Mouse (Mus musculus) spleen, adult 18-20 months (tissue): ENCODE data around the gene Sptlc2.

Experiments used
- DNase-seq, 2 experiments: peaks; one replicate each; pipeline ENCODE4 v3.0.0; 2022; ENCODE audit warnings: mixed read lengths in 2 of 2

Gene Sptlc2

DNA sequence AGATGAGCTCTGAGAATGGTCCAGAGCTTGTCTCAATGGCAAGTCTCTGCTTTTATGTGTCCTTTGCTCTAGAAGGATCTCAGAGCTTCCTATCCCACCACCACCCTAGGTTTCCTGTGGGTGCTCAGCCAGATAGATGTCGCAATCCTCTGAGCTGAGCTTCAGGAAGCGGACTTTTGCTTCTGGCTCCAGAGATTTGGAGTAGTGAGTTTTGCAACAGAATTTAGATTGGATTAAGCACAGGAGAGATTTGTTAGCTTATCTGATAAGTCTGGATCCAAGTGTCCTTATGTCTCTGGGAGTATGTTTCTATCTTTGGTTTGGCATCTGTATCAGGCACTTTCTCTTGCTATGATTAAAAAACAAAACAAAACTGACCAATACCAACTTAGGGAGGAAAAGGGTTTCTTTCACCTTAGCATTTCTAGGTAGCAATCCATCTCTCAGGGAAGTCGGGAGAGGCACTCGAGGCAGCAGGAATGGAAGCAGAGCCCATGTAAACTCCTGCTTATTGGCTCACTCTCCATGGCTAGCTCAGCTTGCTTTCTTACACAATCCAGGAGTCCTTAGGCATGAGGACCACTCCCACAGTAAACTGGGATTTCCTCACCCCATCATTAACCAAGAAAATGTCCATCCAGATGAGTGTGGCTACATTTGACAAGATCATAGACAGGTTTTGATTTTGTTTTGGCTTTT, 5.4 kb upstream of the Sptlc2 start:
- DNase-seq = no peak

- no peak for DNase-seq
These were observed 3.2 kb upstream of the Sptlc2 start for GRCm38 (mm10) chr12:87391355-87391754.

GRCm38 (mm10) chr12:87389231-87389630, 1.1 kb upstream of the Sptlc2 start:
- no peak for DNase-seq

DNA sequence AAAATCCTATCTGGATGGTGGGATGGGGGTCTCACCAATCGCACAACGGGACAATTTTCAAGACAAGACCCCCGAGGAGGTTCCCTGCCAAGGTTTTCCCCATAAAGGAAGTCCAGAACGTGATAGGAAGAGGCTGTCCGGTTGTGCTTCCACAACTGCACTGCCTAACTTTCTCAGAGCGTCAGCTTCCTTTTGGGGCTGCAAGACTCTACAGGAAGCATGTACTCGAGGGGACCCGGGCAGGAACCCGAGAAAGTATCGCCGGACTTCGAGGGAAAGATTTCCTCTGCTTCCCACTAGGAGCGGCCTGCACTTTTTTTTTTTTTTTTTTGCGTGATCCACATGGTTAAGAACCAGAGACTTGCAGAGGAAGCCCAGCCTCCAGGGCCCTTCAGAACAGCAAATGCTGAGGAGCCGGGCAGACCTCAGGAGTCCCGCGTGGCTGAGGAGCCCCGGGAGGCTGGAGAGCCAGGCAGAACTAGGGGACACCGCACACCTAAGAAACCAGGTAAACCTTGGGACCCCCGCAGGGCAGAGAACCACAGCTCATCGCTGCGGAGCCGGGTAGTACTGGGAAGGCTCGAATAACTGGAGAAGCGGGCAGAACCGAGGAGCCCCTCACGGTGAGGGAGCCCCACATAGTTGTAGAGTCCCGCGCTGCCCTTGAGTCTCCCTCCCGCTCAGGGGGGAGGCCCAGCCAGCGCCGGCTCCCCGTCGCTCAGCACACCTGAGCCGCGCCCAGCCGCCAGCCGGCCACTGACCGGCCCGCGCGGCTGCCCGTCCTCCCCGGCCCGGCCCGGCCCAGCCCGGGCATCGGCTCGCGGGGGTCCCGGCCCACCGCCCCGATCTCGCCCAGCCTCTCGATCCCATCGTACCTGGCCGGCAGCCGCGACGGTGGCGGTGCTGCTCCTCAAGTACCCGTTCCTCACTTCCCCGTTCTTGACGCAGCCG, 709 bp downstream of the Sptlc2 start:
- peak; percentile 15 to 30 for DNase-seq

GRCm38 (mm10) chr12:87385051-87385450, 3.1 kb downstream of the Sptlc2 start:
- no peak for DNase-seq

GRCm38 (mm10) chr12:87381380-87381682, 6.8 kb downstream of the Sptlc2 start:
- DNase-seq = no peak

DNA sequence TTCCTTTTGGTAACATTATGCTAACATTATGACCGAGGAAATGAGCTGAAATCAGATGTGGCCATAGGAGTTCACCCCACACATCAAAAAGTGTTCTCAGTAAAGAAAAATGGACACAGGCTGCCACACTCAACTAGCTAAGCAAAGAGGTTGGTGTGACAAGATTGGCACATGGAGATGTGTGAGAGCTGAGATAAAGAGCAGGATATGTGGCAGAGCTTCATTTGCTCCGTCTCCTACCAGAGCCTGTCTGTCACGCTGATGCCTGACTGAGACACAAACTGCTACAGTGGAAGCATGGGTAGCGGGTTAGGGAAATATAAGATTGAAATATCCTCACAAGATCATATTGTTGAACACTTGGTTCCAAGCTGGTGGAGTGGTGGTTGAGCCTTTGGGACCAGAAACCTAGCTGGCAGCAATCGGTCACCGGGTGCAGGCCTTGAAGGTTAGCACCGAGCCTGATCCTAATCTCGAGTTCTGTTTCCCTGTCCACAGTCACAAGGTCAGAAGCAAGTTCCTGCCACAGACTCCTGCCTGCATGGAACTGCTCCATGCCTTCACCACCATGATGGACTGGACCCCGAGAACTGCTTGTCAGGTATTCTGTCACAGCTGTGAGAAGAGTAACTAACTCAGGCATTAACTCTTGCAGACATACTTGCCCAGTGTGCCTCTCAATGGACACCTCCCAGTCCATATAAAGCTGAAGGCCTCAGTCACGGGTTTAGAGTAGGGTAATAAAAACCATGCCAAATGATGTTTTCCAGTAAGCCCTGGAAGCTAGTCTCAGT, 7.4 kb downstream of the Sptlc2 start:
- no peak for DNase-seq

DNA sequence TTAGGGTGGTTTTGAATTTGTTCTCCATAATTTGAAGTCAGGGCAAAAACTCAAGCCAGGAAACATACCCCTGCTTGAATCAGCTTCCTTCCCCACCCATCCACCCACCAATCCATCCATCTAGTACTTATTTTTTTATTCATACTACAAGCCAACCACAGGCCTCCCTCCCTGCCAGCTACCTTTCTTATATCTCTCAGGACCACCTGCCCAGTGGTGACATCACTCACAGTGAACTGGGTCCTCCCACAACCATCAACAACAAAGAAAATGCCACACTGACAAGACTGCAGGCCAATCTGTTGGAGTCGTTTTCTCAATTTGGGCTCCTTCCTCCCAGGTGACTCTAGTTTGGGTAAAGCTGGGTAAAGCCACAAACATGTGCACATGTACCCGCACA, 8.7 kb downstream of the Sptlc2 start:
- DNase-seq = no peak

DNA sequence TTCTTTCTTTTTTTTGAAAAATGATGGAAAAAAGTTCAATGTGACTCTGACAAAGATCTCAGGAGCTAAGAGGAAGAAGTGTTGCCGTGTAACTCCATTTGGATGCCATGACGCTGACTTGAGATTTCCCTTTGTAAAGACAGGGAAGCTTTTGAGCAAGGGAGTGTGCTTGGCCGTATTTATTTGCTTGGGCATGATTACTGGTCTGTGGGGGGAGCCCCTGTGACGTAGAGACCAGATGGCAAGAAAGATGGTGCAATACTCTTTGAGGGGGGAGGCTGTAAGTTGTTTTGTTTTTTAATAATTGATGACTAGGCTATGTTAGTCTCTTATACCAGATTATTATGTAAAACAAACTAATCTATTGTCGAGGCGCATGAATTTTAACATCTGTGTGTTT, 14.0 kb downstream of the Sptlc2 start:
- no peak for DNase-seq

GRCm38 (mm10) chr12:87369319-87369718, 18.8 kb downstream of the Sptlc2 start:
- no peak for DNase-seq

GRCm38 (mm10) chr12:87368092-87368491, 20.1 kb downstream of the Sptlc2 start:
- no peak for DNase-seq

DNA sequence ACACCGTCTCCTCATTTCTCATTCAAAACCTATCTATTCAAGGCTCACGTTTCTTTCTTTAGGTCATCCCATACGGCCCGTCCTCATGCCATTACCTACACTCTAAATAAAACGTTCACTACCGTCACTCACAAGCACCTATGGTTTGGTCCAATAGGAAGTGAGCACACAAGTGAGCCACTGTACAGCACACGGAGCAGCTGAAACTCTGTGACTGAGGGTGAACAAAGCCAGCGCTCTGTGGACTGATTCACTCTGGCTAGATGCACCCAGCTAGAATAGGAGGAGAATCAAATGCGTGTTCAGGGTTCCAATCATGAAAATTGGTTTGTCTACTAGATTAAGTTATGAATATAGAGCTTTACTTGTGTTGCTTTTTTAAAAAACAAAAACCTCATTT, 22.5 kb downstream of the Sptlc2 start:
- DNase-seq = no peak

- DNase-seq = no peak
These were observed 26.0 kb downstream of the Sptlc2 start for GRCm38 (mm10) chr12:87362111-87362510.

DNA sequence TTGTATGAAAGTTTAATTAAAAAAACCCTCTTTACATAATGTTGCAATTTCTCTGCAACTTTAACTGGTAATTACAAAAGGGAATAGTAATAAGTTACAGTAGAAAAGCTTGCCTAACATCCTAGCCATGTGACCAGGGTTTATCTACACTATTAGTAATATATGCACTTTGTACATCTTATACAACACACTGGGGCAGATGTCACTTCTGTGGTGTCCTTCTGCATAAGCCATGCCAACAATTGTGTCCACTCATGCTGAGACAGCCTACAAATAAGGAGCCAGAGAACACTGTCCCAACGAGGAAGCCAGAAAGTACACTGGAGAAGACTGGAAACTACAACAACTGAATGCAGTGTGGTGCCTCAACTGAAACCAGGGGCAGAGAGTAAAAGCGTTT, 40.1 kb downstream of the Sptlc2 start:
- DNase-seq = no peak

GRCm38 (mm10) chr12:87347511-87347910, 40.6 kb downstream of the Sptlc2 start:
- no peak for DNase-seq

DNA sequence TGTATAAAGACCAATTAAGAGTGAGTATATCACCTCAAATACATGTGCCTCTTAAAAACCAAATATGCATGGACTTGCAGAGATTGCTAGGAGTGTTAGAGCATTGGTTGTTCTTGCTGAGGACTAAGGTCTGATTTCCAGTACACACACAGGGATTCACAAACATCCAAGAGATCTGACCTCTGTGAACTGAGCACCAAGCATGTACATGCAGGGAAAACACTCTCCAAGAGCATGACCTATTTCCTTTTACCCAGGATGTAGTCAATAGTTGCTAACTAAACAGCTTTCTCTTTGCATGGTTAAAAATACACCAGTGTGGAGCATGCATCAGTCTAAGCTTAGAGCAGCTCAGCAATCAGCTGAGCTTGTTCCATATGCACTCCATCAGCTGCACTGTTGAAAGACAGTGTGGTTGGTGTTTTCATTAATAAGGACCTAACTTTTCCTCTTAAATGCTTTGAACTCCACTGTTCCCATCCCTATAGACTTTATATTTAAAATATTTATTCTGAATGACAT, 45.0 kb downstream of the Sptlc2 start:
- DNase-seq = no peak

DNA sequence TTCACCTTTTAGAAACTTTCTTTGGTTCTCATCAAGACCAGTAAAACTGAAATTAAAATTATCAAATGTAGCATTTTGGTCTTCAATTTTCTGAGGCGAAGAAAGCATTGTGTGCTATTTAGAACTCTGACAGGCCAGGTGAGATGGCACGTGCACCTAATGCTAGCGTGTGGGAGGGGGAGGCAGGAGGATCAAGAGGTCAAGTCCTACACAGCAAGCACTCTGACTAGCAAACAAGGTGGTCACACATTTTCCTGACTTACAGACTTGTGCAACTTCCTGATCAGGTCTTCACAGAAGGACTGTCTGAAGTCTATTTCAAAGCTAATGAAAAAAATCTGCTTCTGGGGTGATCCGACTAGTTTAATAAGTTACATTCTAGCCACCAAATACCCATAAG, 50.1 kb downstream of the Sptlc2 start:
- DNase-seq = no peak

DNA sequence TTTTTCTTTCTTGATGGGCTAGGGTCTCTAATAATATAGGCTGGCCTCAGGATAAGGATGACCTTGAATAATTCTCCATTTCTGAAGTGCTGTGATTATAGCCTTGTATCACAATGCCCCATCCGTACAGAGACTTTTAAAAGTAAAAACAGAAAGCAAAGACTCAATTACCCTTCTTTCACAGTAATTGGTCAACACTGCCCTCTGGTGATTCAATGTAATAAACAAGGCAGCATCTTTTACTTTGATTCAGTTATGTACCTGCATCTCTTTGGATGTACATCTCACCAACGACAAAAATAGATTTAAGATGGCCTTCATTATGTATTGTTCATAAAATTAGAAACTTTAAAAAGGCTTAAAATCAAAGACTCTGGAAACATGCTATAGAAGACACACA, 53.3 kb downstream of the Sptlc2 start:
- no peak for DNase-seq

- no peak for DNase-seq
These were observed 54.4 kb downstream of the Sptlc2 start for GRCm38 (mm10) chr12:87333794-87334193.

DNA sequence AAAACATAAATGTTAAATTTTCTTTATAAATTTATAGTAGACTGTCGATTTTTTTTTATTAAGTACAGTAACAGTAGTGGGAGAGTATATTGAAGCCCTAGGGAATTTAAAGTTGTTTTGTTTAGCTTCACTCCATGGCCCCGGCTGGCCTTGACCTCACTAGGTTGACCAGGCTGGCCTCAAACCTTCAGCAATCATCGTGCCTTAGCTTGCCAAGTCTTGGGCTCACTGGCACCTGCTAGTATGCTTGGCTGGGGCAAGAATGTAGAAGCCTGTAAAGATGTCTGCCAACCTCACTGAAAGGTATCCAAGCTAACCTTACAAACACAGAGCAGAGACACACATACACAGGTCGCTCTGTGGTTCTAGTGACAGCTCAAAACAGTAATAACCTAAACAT, 55.6 kb downstream of the Sptlc2 start:
- DNase-seq = no peak

DNA sequence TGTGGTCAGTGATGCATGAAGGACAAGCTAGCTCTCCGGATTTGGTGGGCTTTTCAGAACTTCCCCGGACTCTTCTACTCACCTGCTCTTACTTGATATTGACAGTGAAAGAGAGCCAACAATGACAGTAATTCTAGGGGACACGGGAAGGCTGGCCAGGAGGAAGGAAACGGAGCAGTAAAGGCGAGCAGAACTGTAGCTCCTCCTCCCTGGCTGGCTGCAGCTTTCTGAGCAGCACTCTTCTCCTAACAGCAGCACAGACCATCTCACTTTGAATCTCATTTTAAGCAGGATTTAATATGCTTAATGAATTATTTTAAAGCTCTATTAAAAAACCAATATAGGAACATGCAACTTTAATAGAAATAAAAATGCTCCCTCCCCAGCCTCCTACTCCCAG, 56.2 kb downstream of the Sptlc2 start:
- DNase-seq = no peak

DNA sequence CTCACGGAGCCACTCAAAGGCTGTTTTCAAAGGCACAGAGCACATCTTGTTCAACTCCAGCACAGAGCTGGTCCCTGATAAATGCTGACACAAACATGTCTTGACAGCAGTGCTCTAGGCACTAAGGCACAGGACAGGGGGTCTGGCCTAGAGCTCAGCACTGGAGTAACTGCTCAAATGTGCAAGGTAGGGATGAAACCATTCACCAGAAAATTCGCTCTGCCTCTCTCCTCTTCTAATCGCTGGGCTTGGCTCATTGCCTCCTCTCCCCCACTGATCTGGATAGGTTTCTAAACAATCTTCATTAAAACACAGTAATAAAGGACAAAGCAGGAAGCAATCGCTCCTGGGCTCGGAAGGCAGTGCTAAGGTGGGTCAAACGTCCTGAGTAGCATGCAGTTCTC, 57.1 kb downstream of the Sptlc2 start:
- no peak for DNase-seq

DNA sequence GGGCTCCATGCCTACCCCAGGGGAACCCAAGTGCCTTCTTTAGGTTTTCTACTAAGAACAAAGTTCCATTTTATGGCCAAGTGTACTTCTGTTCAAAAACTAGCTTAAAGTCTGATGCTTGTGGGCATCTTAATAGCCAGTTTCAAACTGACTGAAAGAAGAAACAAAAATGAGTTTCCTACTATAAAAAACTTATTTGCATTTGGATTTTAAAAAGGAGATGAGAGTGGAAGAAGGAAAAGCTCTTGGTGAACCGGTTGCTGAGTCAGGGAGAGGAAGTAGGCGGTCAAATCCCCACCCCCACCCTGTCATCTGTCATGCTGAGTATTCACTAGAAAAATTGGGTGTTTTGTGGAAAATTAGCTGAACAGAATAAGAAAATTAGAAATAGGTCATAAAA, 57.9 kb downstream of the Sptlc2 start:
- DNase-seq = no peak
